Mouse (Mus musculus) ES-E14 (cell line): ENCODE measurements at regions not wholly inside any gene's neighbourhood (a gene's known extent, or its start where the extent isn't known, plus 50 kb on each side); places are given as distances from the start of the nearest gene placed in this dataset.

Experiments
- CHD2 ChIP-seq: IDR thresholded peaks from 2 replicates; pipeline ENCODE4 v1.6.1; 2014; ENCODE audit warnings: mild to moderate bottlenecking, low read depth, low read length, inconsistent platforms
- MAFK ChIP-seq: IDR thresholded peaks from 2 replicates; pipeline ENCODE4 v1.6.1; 2014; ENCODE audit warnings: mild to moderate bottlenecking, low read depth, low read length, inconsistent platforms; ENCODE audit not compliant: insufficient read depth
- ZC3H11A ChIP-seq: IDR thresholded peaks from 2 replicates; pipeline ENCODE4 v1.6.1; 2012; ENCODE audit warnings: low read depth, mild to moderate bottlenecking, inconsistent platforms, low read length, borderline replicate concordance
- ZNF384 ChIP-seq: IDR thresholded peaks from 2 replicates; pipeline ENCODE4 v1.6.1; 2012; ENCODE audit warnings: low read depth, low read length, inconsistent platforms

DNA sequence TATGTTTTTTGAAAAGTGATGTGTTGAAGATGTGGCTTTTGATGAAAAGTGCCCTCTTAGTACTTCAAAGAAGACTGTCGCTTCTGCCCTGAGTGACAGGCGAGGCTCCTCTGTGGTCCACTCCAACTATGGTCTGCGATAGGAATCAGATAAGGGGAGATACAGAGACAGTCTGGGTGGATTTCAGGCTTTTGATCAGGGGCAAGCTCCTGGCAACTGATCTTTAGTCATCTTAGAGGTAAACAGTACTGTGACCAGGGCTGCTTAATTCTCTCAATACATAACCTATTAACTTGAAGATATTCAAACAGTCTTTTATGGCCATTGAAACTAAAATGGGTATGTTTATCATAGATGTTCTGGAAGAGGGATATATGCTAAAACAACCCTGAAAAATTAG is 335.6 kb upstream of the Arglu1 start:
- TF ChIP-seq CHD2: no peak
- no peak for TF ChIP-seq MAFK
- no peak for TF ChIP-seq ZNF384
- TF ChIP-seq ZC3H11A: no peak
